Mouse (Mus musculus) adrenal gland, adult 18-20 months (tissue): ENCODE results near the gene Tubgcp6. TPM values are rescaled to one million over a fixed set of nuclear protein-coding genes. Genes with fewer than 3 reads are reported as not detected.

ENCODE experiments used
- DNase-seq, 2 experiments: peaks; one replicate each; pipeline ENCODE4 v3.0.0; 2021 to 2022; ENCODE audit warnings: low spot score in 2 of 2
- long read RNA-seq, 2 experiments: library from polyadenylated mRNA; stranded (forward); transcript quantifications; one replicate each; pipeline ENCODE4 v2.0.0; 2021
- total RNA-seq, 2 experiments: library from RNA; stranded (reverse); gene quantifications; 1 replicate in 1 of 2; 2 replicates in 1 of 2; pipeline ENCODE4 v1.2.3; 2021

Gene Tubgcp6
- 10 to 100 TPM; 10.8 to 13.0 TPM for total RNA-seq
- long read RNA-seq, experiment 1, partial matches to known transcripts, result 4 of 6 reads
- long read RNA-seq, experiment 1, other reads (novel, unspliced or antisense), result 2 of 6 reads
- long read RNA-seq, experiment 2, full-length matches to known transcripts, result 1 of 5 reads
- long read RNA-seq, experiment 2, partial matches to known transcripts, result 1 of 5 reads
- long read RNA-seq, experiment 2, other reads (novel, unspliced or antisense), result 3 of 5 reads

GRCm38 (mm10) chr15:89122649-89123366 is at the start of gene Tubgcp6:
Gene Tubgcp6, minus strand, starts transcription at chr15:89123112.
- DNase-seq, result peak; percentile 96 to 97

GRCm38 (mm10) chr15:89172276-89172935 is 49.5 kb upstream of the Tubgcp6 start:
- no peak for DNase-seq

DNA sequence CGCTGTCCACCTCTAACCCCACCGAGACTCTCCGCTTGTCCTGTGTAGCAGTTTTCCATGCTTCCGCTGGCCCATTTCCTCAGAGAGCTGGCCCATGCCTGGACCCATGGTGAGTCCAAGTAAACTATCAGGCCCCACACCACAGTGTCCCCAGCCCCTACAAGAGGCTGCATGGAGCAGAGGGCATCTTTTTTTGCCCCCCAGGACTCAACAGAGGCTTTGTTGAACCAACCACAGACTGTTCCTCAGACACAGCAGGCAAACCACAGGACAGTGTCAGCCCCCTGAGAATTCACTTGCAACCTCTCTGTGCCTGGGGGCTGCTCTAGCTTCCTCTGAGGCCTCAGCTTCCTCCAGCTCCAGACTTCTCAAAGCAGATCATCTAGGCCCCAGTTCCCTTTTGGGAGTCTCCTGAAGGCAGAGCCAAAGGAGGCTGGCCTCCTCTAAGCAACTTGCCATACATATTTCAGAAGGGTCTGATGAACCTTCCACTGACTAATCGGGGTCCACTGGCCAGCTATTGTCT is 48.7 kb upstream of the Tubgcp6 start:
- DNase-seq, result no peak

DNA sequence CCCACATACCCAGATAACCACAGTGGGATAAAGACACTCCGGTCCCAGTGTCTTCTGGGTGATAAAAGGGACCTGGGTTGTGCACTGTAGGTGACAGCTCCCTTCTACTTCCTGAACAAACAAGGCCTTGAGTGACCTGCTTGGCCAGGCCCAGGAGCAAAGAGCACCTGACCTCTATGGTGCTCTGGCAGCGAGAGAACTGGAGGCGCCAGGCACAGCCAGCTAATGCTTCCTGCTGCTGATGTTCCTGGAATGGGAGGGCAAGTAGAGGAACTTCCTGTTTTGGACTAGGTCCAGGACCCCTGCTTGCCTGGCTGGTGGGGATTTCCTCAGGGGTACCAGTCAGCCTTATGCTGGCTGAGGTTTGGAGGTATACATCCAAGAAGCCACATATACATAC is 47.2 kb upstream of the Tubgcp6 start:
- peak in 1 of 2 experiments; percentile 35 for DNase-seq

DNA sequence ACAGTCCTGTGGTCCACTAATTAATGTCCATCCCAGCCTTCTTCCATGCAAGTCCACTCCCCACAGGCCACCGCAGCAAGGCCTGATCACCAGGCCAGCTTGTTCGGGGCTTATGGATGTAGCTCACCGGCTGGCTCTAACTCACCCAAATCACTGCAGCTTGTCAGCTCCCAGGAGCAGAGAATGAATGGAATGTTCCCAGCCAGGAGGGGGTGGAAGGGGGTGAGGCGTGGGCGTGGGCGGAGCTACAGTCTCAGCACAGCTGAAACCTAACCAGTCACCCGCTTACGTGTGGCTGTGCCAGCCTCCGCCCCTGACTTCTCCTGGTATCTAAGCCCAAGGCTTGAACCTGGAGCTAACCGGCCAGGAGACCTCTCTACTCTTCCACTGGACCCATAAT is 46.5 kb upstream of the Tubgcp6 start:
- peak; percentile 69 to 71 for DNase-seq

GRCm38 (mm10) chr15:89168922-89169321 is 46.0 kb upstream of the Tubgcp6 start:
- DNase-seq, result no peak

DNA sequence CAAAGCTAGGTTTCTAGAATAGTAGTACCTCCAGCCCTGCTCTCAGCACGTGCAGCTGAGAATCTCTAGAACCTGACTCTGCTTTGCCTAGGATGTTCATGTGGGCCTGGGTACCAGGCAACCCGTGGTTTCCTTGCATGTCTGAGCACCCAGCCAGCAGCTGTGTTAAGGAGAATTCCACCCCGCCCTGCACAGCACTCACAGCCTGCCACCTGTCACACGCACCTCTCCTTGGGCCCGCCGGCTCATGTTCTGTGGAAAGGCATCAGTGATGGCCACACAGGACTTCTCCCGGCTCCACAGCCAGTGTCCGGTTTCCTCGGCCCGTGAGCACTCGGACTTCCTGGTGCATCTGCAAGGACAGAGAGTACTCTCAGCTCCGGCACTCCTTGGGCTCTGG is 42.6 kb upstream of the Tubgcp6 start:
- DNase-seq, result no peak

DNA sequence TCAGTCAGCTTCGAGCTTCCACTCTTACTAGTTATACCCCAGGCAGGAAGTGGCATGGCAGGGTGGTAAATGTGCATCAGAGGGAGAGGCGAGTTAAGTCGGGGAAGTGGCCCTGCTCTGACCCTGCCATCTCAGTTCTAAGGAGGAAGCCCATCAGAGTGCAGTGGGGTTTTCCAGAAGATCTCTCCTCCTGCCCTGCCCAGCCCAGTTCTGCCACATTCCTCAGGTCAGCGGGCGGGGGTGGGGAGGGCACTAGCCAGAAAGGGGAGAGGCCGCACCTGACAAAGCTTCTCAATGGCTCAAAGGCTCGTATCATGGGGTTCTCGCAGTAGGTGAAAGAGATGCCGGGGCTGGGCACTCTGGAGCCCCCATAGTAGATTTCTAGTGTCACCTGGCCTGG is 38.5 kb upstream of the Tubgcp6 start:
- no peak for DNase-seq

- no peak for DNase-seq
Observed at GRCm38 (mm10) chr15:89158516-89158915, 35.6 kb upstream of the Tubgcp6 start.

DNA sequence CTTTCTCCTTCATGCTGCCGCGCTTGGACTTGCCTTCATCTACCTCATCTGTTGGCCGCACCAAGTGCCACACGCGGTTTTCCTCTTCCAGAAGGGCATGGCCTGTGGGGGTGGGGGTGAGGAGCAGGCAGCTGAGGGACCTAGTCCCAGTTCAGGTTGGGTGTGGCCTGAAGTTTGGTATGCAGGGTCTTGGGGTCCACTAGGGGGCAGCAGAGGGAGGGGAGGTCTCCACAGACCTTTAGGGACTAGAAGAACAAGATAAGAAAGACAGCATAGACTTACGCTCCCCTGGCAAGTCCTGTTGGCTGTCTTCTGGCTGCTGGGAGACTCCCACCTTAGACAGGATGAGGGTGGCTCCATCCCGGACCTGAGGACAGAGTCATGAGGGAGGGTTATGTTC is 35.0 kb upstream of the Tubgcp6 start:
- peak; percentile 58 to 64 for DNase-seq

DNA sequence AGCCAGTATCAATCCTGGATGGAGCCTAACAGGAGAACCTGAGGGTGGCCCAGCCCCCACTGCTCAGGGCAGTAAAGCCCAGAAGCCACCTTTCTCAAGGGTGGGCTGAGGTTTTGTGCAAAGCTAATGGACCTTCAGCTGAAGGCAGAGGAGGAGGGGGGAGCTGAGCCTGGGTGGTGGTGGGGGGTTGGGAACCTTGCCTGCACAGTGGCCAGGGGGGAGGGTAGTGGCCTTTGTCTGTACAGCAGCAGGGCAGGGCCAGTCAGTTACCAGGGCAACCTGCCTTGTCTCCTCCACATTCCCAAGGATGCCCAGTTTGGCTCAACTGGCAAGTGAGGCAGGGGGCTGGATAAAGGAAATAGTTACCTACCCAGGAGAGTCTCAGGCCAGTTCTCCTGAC is 29.4 kb upstream of the Tubgcp6 start:
- DNase-seq, result no peak

DNA sequence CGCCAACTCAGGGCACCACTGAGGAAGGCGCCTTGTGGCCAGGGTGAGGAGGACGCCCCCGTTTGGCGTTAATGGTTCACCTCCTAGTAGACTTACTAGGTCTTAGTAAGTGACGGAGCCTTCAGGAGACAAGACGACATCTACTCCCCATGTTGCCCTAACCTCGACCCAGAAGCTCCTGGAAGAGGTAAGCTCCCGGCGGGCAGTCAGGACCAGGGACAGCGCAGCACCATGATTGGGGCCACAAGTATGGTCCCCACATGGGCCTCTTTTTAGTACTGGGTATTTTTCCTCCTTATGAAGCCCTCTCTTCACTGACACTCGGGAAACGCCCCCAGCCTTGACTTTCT is 27.1 kb upstream of the Tubgcp6 start:
- DNase-seq, result no peak

GRCm38 (mm10) chr15:89149271-89150040 is 26.5 kb upstream of the Tubgcp6 start, which contains the start of gene Mapk11:
Gene Mapk11, minus strand, starts transcription at chr15:89149628.
- DNase-seq, result peak; percentile 26 to 46

GRCm38 (mm10) chr15:89148496-89149270 is 25.8 kb upstream of the Tubgcp6 start:
- no peak for DNase-seq

- DNase-seq, result no peak
Observed at GRCm38 (mm10) chr15:89147895-89148294, 25.0 kb upstream of the Tubgcp6 start.

- DNase-seq, result no peak
Observed at GRCm38 (mm10) chr15:89147456-89147855, 24.5 kb upstream of the Tubgcp6 start.

- no peak for DNase-seq
Observed at GRCm38 (mm10) chr15:89147024-89147423, 24.1 kb upstream of the Tubgcp6 start.

GRCm38 (mm10) chr15:89146537-89146936 is 23.6 kb upstream of the Tubgcp6 start:
- DNase-seq, result no peak

GRCm38 (mm10) chr15:89145813-89146350 is 23.0 kb upstream of the Tubgcp6 start:
- DNase-seq, result no peak

DNA sequence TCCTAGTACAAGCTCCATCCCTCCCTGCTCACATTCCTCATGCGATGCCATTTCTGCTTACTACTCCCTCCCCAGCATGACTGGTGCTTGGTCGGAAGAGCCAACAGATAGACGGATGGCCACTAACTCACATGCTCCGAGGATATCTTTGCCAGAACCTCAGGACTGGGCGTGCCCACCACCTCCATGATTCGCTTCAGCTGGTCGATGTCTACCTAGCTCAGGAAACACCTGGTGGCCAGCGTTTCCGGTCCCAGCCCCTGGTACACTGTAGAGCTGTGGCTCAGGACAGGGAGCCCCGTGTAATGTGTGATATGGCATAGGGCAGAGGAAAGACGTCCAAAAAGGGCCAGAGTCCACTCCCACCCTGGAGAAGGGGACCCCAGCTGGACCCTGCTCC is 22.1 kb upstream of the Tubgcp6 start:
- DNase-seq, result no peak
